Mouse (Mus musculus) hindbrain, postnatal 0 days (tissue): ENCODE data around the gene Tuft1. TPM values are rescaled to one million over a fixed set of nuclear protein-coding genes. Genes with fewer than 3 reads are reported as not detected.
A peak's percentile ranks its signal among the peaks of the same experiment; 100 is the strongest.

Experiments
- ATAC-seq: fragments of 200-750 bp; cut with Nextera tagmentation; 2 replicates; pipeline ENCODE4 v1.8.0; 2017; ENCODE audit warnings: mild to moderate bottlenecking, moderate TSS enrichment, moderate library complexity
- DNase-seq: peaks from one replicate; pipeline ENCODE4 v3.0.0-alpha.2; 2015; ENCODE audit warnings: low spot score
- H3K27ac ChIP-seq: fragments of 300-500 bp; sonication (generic); 2 replicates; pipeline ENCODE4 v1.5.1; 2014; ENCODE audit warnings: mild to moderate bottlenecking
- H3K27me3 ChIP-seq: fragments of 300-500 bp; sonication (generic); 2 replicates; pipeline ENCODE4 v1.6.1; 2014; ENCODE audit warnings: low read length, mixed read lengths; ENCODE audit not compliant: insufficient read depth
- H3K36me3 ChIP-seq: fragments of 300-500 bp; sonication (generic); 2 replicates; pipeline ENCODE4 v1.6.1; 2014; ENCODE audit warnings: low read length, mixed read lengths; ENCODE audit not compliant: insufficient read depth
- H3K4me1 ChIP-seq: fragments of 300-500 bp; sonication (generic); 2 replicates; pipeline ENCODE4 v1.6.1; 2014; ENCODE audit warnings: antibody characterized with exemption, low read length, mixed read lengths; ENCODE audit not compliant: insufficient read depth
- H3K4me2 ChIP-seq: fragments of 300-500 bp; sonication (generic); 2 replicates; pipeline ENCODE4 v1.6.1; 2014; ENCODE audit warnings: low read depth, mild to moderate bottlenecking, low read length, moderate library complexity, mixed read lengths
- H3K4me3 ChIP-seq: fragments of 300-500 bp; sonication (generic); 2 replicates; pipeline ENCODE4 v1.5.1; 2014; ENCODE audit warnings: low read length
- H3K9ac ChIP-seq: fragments of 300-500 bp; sonication (generic); replicated peaks from 2 replicates; pipeline ENCODE4 v1.6.1; 2014; ENCODE audit warnings: mild to moderate bottlenecking, low read length, moderate library complexity, mixed read lengths
- H3K9me3 ChIP-seq: fragments of 300-500 bp; sonication (generic); 2 replicates; pipeline ENCODE4 v1.6.1; 2016; ENCODE audit warnings: low read length, mixed read lengths
- CTCF ChIP-seq: IDR thresholded peaks from 2 replicates; pipeline ENCODE4 v1.5.1; 2016; ENCODE audit warnings: antibody characterized with exemption, control low read depth, low read depth
- WGBS: fragments of 180-500 bp; shearing (Covaris S2); extraction: QIAGEN DNeasy Blood & Tissue Kit; methylation state at CpG from one replicate; pipeline ENCODE4 v1.1.7; 2014; 5-methylcytosine and 5-hydroxymethylcytosine counted together
- polyA plus RNA-seq: library from polyadenylated mRNA; unstranded; fragments of >200 nt; fragmentation: Nextera tagmentation; extraction: Ambion mirVana; gene quantifications from 2 replicates; pipeline ENCODE4 v1.2.1, GENCODE M21; 2015
- total RNA-seq: library from RNA; depleted of rRNA; stranded (reverse); fragments of >200 nt; gene quantifications from 2 replicates; pipeline ENCODE4 v1.2.3, GENCODE M21; 2014

The Tuft1 gene
- total and polyA plus RNA-seq, 2 experiments from 2014 or later: 6.8 to 14.7 TPM

GRCm38 (mm10) chr3:94612274-94612673 is 46.4 kb downstream of the Tuft1 start:
- WGBS: 85% methylated on average over 1 of the region's 1 CpGs
- H3K9ac ChIP-seq: no peak overlapping the region
- no peak for DNase-seq
- no peaks in the 10 kb centered on the region for H3K27me3 ChIP-seq
- H3K9me3 ChIP-seq: no peaks in the 10 kb centered on the region
- H3K4me3 ChIP-seq: no peak overlapping the region
- no peak for ATAC-seq
- no peak overlapping the region for H3K27ac ChIP-seq
- H3K36me3 ChIP-seq: no peaks in the 10 kb centered on the region
- no peaks in the 10 kb centered on the region for H3K4me1 ChIP-seq
- H3K4me2 ChIP-seq: no peak overlapping the region
- TF ChIP-seq CTCF: no peak

GRCm38 (mm10) chr3:94611834-94612233 is 46.8 kb downstream of the Tuft1 start:
- H3K27ac ChIP-seq: peak overlapping the region; percentile 22; the same call in 1 of the 2 replicates
- 75% methylated on average over 5 of the region's 5 CpGs for WGBS
- ATAC-seq (no peak), DNase-seq (no peak)
- no peaks in the 10 kb centered on the region for H3K27me3 ChIP-seq
- no peaks in the 10 kb centered on the region for H3K9me3 ChIP-seq
- H3K36me3 ChIP-seq: no peaks in the 10 kb centered on the region
- no peak overlapping the region for H3K9ac ChIP-seq
- no peaks in the 10 kb centered on the region for H3K4me1 ChIP-seq
- H3K4me3 ChIP-seq: no peak overlapping the region
- TF ChIP-seq CTCF: no peak
- H3K4me2 ChIP-seq: no peak overlapping the region

GRCm38 (mm10) chr3:94611343-94611742 is 47.3 kb downstream of the Tuft1 start:
- Histone ChIP-seq H3K36me3 (no peaks in the 10 kb centered on the region), H3K9ac (no peak overlapping the region), H3K4me1 (no peaks in the 10 kb centered on the region), H3K4me2 (no peak overlapping the region), H3K4me3 (no peak overlapping the region), H3K27ac (peak overlapping the region; percentile 22; the same call in 1 of the 2 replicates), H3K9me3 (no peaks in the 10 kb centered on the region), H3K27me3 (no peaks in the 10 kb centered on the region)
- peak; percentile 48 for DNase-seq
- TF ChIP-seq CTCF: no peak
- ATAC-seq: peak; percentile 39; the same call in 1 of the 2 replicates
- WGBS: 43% methylated on average over 4 of the region's 4 CpGs

GRCm38 (mm10) chr3:94610581-94610980 is 48.1 kb downstream of the Tuft1 start:
- Histone ChIP-seq H3K4me1 (no peaks in the 10 kb centered on the region), H3K4me2 (no peak overlapping the region), H3K27me3 (no peaks in the 10 kb centered on the region), H3K4me3 (no peak overlapping the region), H3K9me3 (no peaks in the 10 kb centered on the region), H3K36me3 (no peaks in the 10 kb centered on the region), H3K9ac (no peak overlapping the region), H3K27ac (peak overlapping the region; percentile 22; the same call in 1 of the 2 replicates)
- no peak for TF ChIP-seq CTCF
- DNase-seq (no peak), ATAC-seq (no peak)
- WGBS: 70% methylated on average over 2 of the region's 2 CpGs

- no peaks in the 10 kb centered on the region for H3K27me3 ChIP-seq
- 88% methylated on average over 3 of the region's 3 CpGs for WGBS
These were observed 49.1 kb downstream of the Tuft1 start for GRCm38 (mm10) chr3:94609621-94610020.

GRCm38 (mm10) chr3:94601959-94602358 is 56.7 kb downstream of the Tuft1 start:
- no peaks in the 10 kb centered on the region for H3K27me3 ChIP-seq
- no peak overlapping the region for H3K9ac ChIP-seq
- no peaks in the 10 kb centered on the region for H3K36me3 ChIP-seq
- DNase-seq (peak; percentile 72), ATAC-seq (peak; percentile 27; the same call in 1 of the 2 replicates)
- 3% methylated on average over 4 of the region's 4 CpGs for WGBS
- H3K4me3 ChIP-seq: no peak overlapping the region
- H3K27ac ChIP-seq: no peak overlapping the region
- H3K4me1 ChIP-seq: no peaks in the 10 kb centered on the region
- H3K4me2 ChIP-seq: no peak overlapping the region
- TF ChIP-seq CTCF: peak; percentile 78
- no peaks in the 10 kb centered on the region for H3K9me3 ChIP-seq

More at GRCm38 (mm10) chr3:94609621-94610020, 49.1 kb downstream of the Tuft1 start:
- Histone ChIP-seq H3K4me2 (no peak overlapping the region), H3K9ac (no peak overlapping the region), H3K4me3 (no peak overlapping the region), H3K9me3 (no peaks in the 10 kb centered on the region), H3K27ac (no peak overlapping the region), H3K36me3 (no peaks in the 10 kb centered on the region), H3K4me1 (no peaks in the 10 kb centered on the region)
- no peak for TF ChIP-seq CTCF
- ATAC-seq (no peak), DNase-seq (no peak)

- WGBS: 81% methylated on average over 3 of the region's 3 CpGs
- no peak overlapping the region for H3K4me3 ChIP-seq
- DNase-seq: no peak
- no peaks in the 10 kb centered on the region for H3K36me3 ChIP-seq
- no peak overlapping the region for H3K27ac ChIP-seq
- no peak for ATAC-seq
- no peak overlapping the region for H3K4me2 ChIP-seq
- no peaks in the 10 kb centered on the region for H3K4me1 ChIP-seq
- H3K9me3 ChIP-seq: no peaks in the 10 kb centered on the region
- H3K27me3 ChIP-seq: no peaks in the 10 kb centered on the region
- no peak for TF ChIP-seq CTCF
- no peak overlapping the region for H3K9ac ChIP-seq
These were observed 61.4 kb downstream of the Tuft1 start for GRCm38 (mm10) chr3:94597224-94597779.
